Mouse (Mus musculus) hindbrain, embryonic 14.5 days (tissue): ENCODE results near the gene Abcc3. TPM values are rescaled to one million over a fixed set of nuclear protein-coding genes. Genes with fewer than 3 reads are reported as not detected.

Experiments used
- ATAC-seq: fragments of 200-750 bp; cut with Nextera tagmentation; 2 replicates; pipeline ENCODE4 v1.8.0; 2017; ENCODE audit warnings: moderate number of reproducible peaks, mild to moderate bottlenecking, moderate TSS enrichment, moderate library complexity; ENCODE audit not compliant: low FRiP score
- DNase-seq: peaks from one replicate; pipeline ENCODE4 v3.0.0-alpha.2; 2015; ENCODE audit warnings: low spot score
- H3K27ac ChIP-seq: fragments of 300-500 bp; sonication (generic); 2 replicates; pipeline ENCODE4 v1.5.1; 2014; ENCODE audit warnings: mild to moderate bottlenecking, moderate library complexity
- H3K27me3 ChIP-seq: fragments of 300-500 bp; sonication (generic); 2 replicates; pipeline ENCODE4 v1.6.1; 2014; ENCODE audit warnings: mild to moderate bottlenecking, low read length, mixed read lengths; ENCODE audit not compliant: control insufficient read depth, insufficient read depth
- H3K36me3 ChIP-seq: fragments of 300-500 bp; sonication (generic); replicated peaks from 2 replicates; pipeline ENCODE4 v1.6.1; 2014; ENCODE audit not compliant: control insufficient read depth, insufficient read depth
- H3K4me1 ChIP-seq: fragments of 300-500 bp; sonication (generic); replicated peaks from 2 replicates; pipeline ENCODE4 v1.6.1; 2014; ENCODE audit warnings: antibody characterized with exemption, low read length, mixed read lengths; ENCODE audit not compliant: control insufficient read depth, insufficient read depth
- H3K4me2 ChIP-seq: fragments of 300-500 bp; sonication (generic); replicated peaks from 2 replicates; pipeline ENCODE4 v1.6.1; 2014; ENCODE audit warnings: mild to moderate bottlenecking, moderate library complexity
- H3K4me3 ChIP-seq: fragments of 300-500 bp; sonication (generic); replicated peaks from 2 replicates; pipeline ENCODE4 v1.5.1; 2014; ENCODE audit warnings: mild to moderate bottlenecking, low read length
- H3K9ac ChIP-seq: fragments of 300-500 bp; sonication (generic); 2 replicates; pipeline ENCODE4 v1.6.1; 2014
- H3K9me3 ChIP-seq: fragments of 300-500 bp; sonication (generic); 2 replicates; pipeline ENCODE4 v1.6.1; 2016; ENCODE audit warnings: low read length; ENCODE audit not compliant: control insufficient read depth
- WGBS: fragments of 180-500 bp; shearing (Covaris S2); extraction: QIAGEN DNeasy Blood & Tissue Kit; methylation state at CpG from one replicate; pipeline ENCODE4 v1.1.7; 2014; 5-methylcytosine and 5-hydroxymethylcytosine counted together
- polyA plus RNA-seq: library from polyadenylated mRNA; unstranded; fragments of >200 nt; fragmentation: Nextera tagmentation; extraction: Ambion mirVana; gene quantifications from 2 replicates; pipeline ENCODE4 v1.2.1, GENCODE M21; 2014

Abcc3 gene
- polyA plus RNA-seq, 1 experiment from 2014 or later: 1.1 TPM

DNA sequence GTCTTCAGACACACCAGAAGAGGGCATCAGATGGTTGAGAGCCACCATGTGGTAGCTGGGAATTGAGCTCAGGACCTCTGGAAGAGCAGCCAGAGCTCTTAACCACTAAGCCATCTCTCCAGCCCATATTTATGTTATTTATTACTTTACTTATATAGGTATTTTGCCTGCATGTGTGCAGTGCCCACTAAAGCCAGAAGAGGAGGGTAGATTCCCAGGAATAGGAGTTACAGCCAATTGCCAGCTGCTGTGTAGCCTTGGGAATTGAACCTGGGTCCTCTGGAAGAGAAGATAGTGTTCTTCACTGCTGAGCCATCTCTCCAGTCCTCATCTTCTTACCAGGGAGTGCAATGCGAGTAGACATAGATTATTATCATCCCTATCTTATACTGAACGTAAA lies 43.0 kb downstream of the Abcc3 start:
- no peak overlapping the region for H3K4me3 ChIP-seq
- no peaks in the 10 kb centered on the region for H3K27me3 ChIP-seq
- H3K9ac ChIP-seq: no peak overlapping the region
- no peak overlapping the region for H3K4me2 ChIP-seq
- no peaks in the 10 kb centered on the region for H3K9me3 ChIP-seq
- no peak overlapping the region for H3K27ac ChIP-seq
- ATAC-seq (no peak), DNase-seq (no peak)
- H3K4me1 ChIP-seq: no peaks in the 10 kb centered on the region
- H3K36me3 ChIP-seq: no peaks in the 10 kb centered on the region
- WGBS: 89% methylated on average over 2 of the region's 2 CpGs

- H3K4me1 ChIP-seq: peaks cover 6% of the 10 kb centered on the region
- no peaks in the 10 kb centered on the region for H3K9me3 ChIP-seq
- H3K4me2 ChIP-seq: no peak overlapping the region
- H3K27me3 ChIP-seq: no peaks in the 10 kb centered on the region
- H3K4me3 ChIP-seq: no peak overlapping the region
- no peak overlapping the region for H3K9ac ChIP-seq
- H3K36me3 ChIP-seq: no peaks in the 10 kb centered on the region
- ATAC-seq (no peak), DNase-seq (no peak)
- WGBS: 87% methylated on average over 7 of the region's 7 CpGs
- no peak overlapping the region for H3K27ac ChIP-seq
Measured at GRCm38 (mm10) chr11:94347063-94347575, 45.7 kb downstream of the Abcc3 start.

- Histone ChIP-seq H3K27me3 (no peaks in the 10 kb centered on the region), H3K36me3 (no peaks in the 10 kb centered on the region), H3K4me1 (peaks cover 11% of the 10 kb centered on the region), H3K9ac (no peak overlapping the region), H3K9me3 (no peaks in the 10 kb centered on the region), H3K27ac (no peak overlapping the region), H3K4me2 (no peak overlapping the region), H3K4me3 (no peak overlapping the region)
- 64% methylated on average over 3 of the region's 3 CpGs for WGBS
- no peak for DNase-seq
- no peak for ATAC-seq
Measured at GRCm38 (mm10) chr11:94346611-94347010, 46.2 kb downstream of the Abcc3 start.

GRCm38 (mm10) chr11:94345926-94346325 lies 46.9 kb downstream of the Abcc3 start:
- H3K4me3 ChIP-seq: no peak overlapping the region
- WGBS: 81% methylated on average over 10 of the region's 10 CpGs
- no peak for ATAC-seq

DNA sequence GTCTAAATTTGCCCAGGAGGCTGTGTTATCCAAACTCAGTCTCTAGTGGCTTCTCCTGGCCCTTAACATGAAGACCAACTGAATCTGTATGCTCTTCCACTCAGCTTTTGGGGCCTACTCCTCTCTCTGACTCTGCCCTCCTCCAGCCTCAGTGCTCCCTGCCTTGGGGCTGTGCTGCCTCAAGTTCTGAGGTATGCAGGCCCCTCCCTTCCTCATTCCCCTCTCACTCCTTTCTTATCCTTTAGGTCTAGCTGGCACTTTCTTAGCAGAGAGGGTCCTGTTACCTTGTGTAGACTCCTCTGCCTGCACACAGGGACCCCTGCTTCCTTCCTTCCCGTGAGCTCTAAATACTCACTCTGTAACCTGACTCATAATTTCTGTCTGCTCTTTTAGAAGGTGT lies 48.3 kb downstream of the Abcc3 start:
- WGBS: 67% methylated on average over 1 of the region's 1 CpGs
- Histone ChIP-seq H3K27me3 (no peaks in the 10 kb centered on the region), H3K4me1 (peaks cover 12% of the 10 kb centered on the region), H3K9ac (no peak overlapping the region), H3K36me3 (peaks cover 9% of the 10 kb centered on the region), H3K27ac (no peak overlapping the region), H3K4me2 (no peak overlapping the region), H3K9me3 (no peaks in the 10 kb centered on the region), H3K4me3 (no peak overlapping the region)
- ATAC-seq (no peak), DNase-seq (no peak)

More at GRCm38 (mm10) chr11:94345926-94346325, 46.9 kb downstream of the Abcc3 start:
- Histone ChIP-seq H3K4me1 (peaks cover 12% of the 10 kb centered on the region), H3K9ac (no peak overlapping the region), H3K27ac (no peak overlapping the region), H3K9me3 (no peaks in the 10 kb centered on the region), H3K27me3 (no peaks in the 10 kb centered on the region), H3K36me3 (0 out of 2 replicates have a peak, but pooled peaks cover 3% of the 10 kb centered on the region), H3K4me2 (no peak overlapping the region)
- DNase-seq: no peak

DNA sequence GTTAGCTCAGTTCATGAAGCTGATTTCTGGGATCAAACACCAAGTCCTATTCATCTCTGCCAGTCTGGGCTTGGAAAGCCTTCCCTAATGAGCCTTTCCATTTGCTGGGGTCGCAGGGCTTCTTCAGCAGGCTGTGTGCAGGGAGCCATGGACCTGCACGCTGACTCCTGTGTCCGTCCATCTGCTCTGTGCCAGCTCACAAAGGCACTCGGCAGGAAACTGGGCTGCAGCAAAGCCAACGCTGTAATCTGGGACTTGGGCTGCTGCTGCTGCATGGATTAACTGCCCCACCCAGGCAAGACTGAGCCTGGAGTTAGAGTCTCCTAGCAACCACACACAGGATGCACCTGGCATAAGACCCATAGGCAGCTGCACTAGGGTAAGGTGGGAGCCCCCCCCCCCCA lies 48.8 kb downstream of the Abcc3 start:
- no peak for DNase-seq
- no peak overlapping the region for H3K27ac ChIP-seq
- peaks cover 14% of the 10 kb centered on the region for H3K36me3 ChIP-seq
- H3K4me2 ChIP-seq: no peak overlapping the region
- H3K4me1 ChIP-seq: peaks cover 12% of the 10 kb centered on the region
- no peak overlapping the region for H3K4me3 ChIP-seq
- H3K9me3 ChIP-seq: no peaks in the 10 kb centered on the region
- H3K27me3 ChIP-seq: no peaks in the 10 kb centered on the region
- 6% methylated on average over 5 of the region's 5 CpGs for WGBS
- peak; percentile 32; the same call in 1 of the 2 replicates for ATAC-seq
- H3K9ac ChIP-seq: no peak overlapping the region

DNA sequence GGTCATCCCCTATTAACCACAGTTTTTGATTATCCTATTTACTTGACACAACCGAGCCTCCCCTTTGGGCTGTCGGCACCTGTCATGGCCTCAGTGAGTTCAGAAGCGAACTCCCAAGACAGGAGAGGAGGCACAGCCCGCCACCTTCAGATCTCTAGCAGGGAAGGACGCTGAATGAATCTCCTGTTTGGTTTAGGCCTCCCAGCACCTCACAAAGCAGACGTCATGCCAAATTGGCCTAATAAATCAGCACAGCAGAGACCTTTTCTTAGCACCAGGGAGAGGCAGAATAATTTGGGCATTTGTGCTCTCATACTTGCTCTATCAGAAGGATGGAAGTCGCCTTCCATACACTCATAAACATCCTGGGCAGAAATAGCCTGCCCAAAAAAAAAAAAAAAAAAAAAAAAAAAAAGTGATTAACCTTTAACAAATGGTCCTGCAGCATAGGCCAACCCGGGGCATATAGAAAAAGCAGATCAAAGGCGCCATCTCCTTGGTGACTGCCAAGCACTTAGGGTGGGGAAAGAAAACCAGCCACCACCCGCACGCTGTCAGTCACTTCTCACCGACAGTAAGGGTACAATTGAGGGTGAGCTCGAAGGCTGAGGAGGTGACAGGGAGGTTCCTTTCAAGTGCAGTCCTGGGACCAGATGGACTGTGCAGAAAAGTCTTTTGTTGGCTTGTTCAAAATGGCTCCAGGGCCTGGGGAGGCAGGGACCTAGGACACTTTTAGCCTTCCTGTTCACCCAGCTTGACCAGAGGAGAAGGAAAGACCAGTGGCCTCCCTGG lies 50.5 kb downstream of the Abcc3 start:
- H3K4me3 ChIP-seq: no peak overlapping the region
- no peaks in the 10 kb centered on the region for H3K27me3 ChIP-seq
- DNase-seq: no peak
- H3K27ac ChIP-seq: peak overlapping the region; percentile 22; the same call in 1 of the 2 replicates
- H3K9ac ChIP-seq: no peak overlapping the region
- H3K9me3 ChIP-seq: no peaks in the 10 kb centered on the region
- peaks cover 29% of the 10 kb centered on the region for H3K36me3 ChIP-seq
- 12% methylated on average over 13 of the region's 13 CpGs for WGBS
- no peak for ATAC-seq
- H3K4me1 ChIP-seq: peaks cover 12% of the 10 kb centered on the region
- no peak overlapping the region for H3K4me2 ChIP-seq

- no peak for DNase-seq
- H3K4me1 ChIP-seq: peaks cover 12% of the 10 kb centered on the region
- H3K4me3 ChIP-seq: no peak overlapping the region
- no peak overlapping the region for H3K4me2 ChIP-seq
- no peak for ATAC-seq
- no peaks in the 10 kb centered on the region for H3K27me3 ChIP-seq
- H3K36me3 ChIP-seq: peaks cover 37% of the 10 kb centered on the region
- no peaks in the 10 kb centered on the region for H3K9me3 ChIP-seq
- H3K27ac ChIP-seq: 0 out of 2 replicates have a peak overlapping the region, but pooled peaks have one; percentile 22
- no peak overlapping the region for H3K9ac ChIP-seq
- 59% methylated on average over 10 of the region's 10 CpGs for WGBS
Measured at GRCm38 (mm10) chr11:94340948-94341933, 51.6 kb downstream of the Abcc3 start.
